Mouse (Mus musculus) monocyte, adult 5-6 weeks (primary cell): Measurements from ENCODE around the gene Gbf1. TPM values are rescaled to one million over a fixed set of nuclear protein-coding genes. Genes with fewer than 3 reads are reported as not detected.
"Not testable (repeated sequence)": the region's sequence is repeated elsewhere in the genome, so short reads cannot be mapped to it uniquely, and the experiment has no call there.

ENCODE experiments used
- ATAC-seq: fragments of 153-309, 156-312 bp; replicated peaks from 2 replicates; pipeline ENCODE4 v1.8.0; 2017; ENCODE audit warnings: mild to moderate bottlenecking; ENCODE audit not compliant: low TSS enrichment, insufficient number of reproducible peaks, severe bottlenecking, poor library complexity, low FRiP score
- total RNA-seq: library from RNA; stranded (forward); fragments of 200-1000, 200-491, 200-594 nt; gene quantifications from 3 replicates; pipeline ENCODE4 v1.2.3, GENCODE M21; 2017

Gene Gbf1
- total RNA-seq, 1 experiment from 2014 or later = 41.0 TPM

DNA sequence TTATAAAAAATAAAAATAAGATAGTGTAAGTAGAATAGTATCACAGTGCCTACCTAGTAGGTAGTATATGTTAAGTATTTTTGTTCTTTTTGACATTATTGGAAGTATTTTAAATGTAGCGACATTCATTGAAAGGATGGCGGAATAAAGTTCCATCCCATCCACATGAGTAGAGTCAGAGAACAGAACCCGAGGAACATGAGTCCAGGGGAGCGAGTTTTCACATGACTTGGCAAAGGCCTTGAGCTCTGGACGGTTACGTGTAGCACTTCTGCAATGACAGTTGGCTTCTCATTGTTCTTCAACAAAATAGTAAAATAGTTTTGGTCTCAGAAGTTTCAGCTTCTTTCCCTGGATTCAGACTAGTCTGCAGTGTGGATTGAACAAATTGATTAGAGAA, 51.9 kb downstream of the Gbf1 start:
- no peak for ATAC-seq

- no peak for ATAC-seq
These were observed 53.4 kb downstream of the Gbf1 start for GRCm38 (mm10) chr19:46205680-46206079.

DNA sequence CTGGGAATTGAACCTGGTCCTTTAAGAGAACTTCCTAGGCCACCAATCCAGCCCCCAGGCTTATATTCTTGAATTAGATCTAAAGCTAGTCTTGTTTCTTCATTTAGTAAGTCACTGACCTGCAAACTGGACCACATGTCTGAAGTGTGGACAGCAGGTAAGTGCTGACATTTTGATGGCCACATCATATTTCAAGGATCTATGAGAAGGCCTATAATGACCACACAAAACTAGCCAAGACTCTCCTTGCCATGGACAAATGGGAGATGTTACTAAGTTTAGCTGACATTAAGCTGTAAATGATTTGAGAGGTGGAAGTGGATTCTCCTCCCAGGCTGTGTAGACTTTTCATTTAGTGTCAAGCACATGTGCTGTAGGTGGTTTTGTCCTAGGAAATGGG, 58.6 kb downstream of the Gbf1 start:
- ATAC-seq = no peak

GRCm38 (mm10) chr19:46214541-46214940, 62.2 kb downstream of the Gbf1 start:
- no peak for ATAC-seq

DNA sequence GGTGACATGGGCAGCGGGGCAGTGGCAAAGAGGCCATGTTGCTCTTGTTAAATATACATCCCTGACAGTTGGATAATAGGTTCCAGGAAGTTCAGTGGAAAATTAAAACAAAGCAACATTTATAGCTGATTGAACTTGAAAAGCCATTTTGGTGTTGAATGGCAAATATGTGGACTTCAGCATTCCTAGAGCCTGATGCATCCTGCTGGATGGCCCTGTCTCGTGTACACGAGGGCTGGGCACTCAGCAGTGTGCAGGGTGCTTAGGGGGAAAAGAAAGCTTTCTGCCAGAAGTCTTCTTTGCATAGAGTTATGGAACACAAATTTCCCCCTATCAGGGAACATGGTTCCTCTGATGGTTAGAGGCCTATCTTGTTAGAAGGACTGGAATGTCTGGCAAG, 63.1 kb downstream of the Gbf1 start:
- no peak for ATAC-seq

GRCm38 (mm10) chr19:46216716-46217115, 64.4 kb downstream of the Gbf1 start:
- ATAC-seq = no peak

DNA sequence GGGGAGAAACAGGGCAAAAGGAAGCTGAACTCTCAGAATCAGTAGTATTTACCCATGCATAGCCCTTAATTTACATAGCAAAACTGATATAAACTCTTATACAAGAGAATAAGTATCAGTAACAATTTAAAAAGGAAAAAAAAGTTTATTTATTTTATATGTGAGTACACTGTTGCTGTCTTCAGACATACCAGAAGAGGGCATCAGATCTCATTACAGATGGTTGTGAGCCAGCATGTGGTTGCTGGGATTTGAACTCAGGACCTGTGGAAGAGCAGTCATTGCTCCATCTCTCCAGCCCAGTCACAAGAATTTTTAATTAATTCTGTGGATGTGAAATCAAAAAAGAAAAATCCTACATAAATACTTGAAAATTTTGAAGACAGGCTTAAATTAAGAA, 65.0 kb downstream of the Gbf1 start:
- not testable (repeated sequence) for ATAC-seq

DNA sequence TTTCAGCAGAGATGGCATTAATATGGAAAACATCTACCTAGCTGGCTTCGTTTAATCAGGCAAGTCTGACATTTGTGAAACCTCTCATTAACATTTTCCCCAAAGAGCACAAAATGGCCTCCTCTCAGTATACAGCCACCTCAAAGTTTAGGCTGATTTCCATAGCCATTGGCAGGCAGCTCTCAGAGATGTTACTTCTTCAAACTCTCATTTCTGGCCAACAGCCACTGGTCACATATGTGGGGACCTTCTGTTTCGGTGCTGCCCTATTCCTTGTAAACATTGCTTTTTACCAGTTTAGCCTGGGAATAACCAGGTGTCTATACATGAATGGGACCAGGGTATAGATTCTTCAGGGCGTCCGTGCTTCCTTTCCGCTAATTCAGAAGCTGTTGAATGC, 67.8 kb downstream of the Gbf1 start:
- no peak for ATAC-seq

- ATAC-seq = no peak
These were observed 70.8 kb downstream of the Gbf1 start for GRCm38 (mm10) chr19:46223118-46223517.

DNA sequence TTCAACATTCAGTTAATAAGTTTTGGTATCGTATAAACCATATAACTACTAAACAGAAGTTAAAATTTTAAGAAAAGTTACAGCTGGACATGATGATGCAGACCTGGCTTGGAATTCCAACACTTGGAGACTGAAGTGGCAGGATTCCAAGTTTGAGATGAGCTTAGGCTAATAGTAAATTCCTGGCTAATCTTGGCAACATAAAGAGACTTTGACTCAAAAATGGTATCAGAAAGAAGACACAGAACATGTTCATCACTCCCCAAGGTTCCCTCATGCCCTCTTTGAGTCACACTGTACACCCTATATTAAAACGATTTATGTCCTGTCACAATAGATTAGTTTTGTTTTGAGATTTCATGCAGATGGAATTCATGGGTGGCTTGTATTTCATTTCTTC, 72.6 kb downstream of the Gbf1 start:
- no peak for ATAC-seq

DNA sequence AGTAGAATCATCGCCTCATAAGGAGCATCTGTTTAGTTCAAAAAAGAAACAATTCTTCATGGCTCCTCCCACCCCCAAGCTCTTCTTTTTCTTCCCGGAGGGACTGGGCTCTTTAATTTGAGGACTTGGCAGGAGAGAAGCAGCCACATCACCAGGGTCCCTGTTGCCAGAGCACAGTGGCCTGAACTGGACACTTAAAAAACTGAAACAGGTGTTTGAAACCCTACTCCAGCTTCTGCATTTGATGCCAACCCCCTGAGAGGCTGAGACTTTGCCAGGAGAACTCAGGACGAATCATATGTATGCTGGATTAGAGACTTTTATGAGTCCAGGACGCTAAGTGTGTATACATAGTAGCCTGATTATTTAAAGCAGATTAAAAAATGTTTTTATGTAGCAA, 73.2 kb downstream of the Gbf1 start:
- ATAC-seq = no peak

- ATAC-seq = no peak
These were observed 74.0 kb downstream of the Gbf1 start for GRCm38 (mm10) chr19:46226295-46226694.

GRCm38 (mm10) chr19:46227300-46227699, 75.0 kb downstream of the Gbf1 start:
- no peak for ATAC-seq

DNA sequence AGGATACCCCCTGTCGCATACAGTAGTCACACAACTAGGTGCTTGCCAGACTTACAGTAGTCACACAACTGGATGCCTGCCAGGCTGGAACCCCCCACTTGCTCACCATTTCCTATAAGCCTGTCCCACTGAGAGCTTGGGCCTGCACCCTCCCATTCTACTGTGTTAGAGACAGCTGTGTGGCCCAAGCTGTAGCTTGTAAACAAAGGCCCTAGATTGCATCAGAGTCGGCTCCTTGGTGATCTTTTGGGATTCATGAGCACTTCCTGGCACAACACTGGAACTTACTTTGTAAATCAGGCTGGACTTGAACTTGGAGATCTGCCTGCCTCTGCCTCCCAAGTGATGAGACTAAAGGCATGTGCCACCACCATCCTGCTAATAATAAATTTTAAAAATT, 82.1 kb downstream of the Gbf1 start:
- ATAC-seq = no peak

GRCm38 (mm10) chr19:46236658-46237057, 84.3 kb downstream of the Gbf1 start:
- no peak for ATAC-seq

- ATAC-seq = no peak
These were observed 87.9 kb downstream of the Gbf1 start for GRCm38 (mm10) chr19:46240246-46240645.

DNA sequence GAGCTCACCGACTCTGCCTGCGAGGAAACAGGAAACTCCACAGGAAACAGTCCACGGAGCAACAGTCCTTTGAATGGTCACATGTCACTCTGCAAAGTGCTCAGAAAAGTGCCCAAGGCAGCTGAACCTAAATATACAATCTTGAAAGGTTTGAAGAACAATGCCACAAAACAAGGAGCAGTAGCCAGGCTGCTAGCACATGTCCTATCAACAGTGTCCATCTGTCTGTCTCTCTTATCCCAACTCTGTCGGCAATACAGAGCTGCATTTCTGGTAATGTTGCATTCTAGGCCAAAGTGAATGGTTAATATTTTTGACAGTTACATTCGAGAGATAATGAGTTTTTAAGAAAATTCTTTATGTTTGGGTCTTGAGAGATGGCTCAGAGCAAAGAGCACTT, 90.1 kb downstream of the Gbf1 start:
- ATAC-seq = no peak

DNA sequence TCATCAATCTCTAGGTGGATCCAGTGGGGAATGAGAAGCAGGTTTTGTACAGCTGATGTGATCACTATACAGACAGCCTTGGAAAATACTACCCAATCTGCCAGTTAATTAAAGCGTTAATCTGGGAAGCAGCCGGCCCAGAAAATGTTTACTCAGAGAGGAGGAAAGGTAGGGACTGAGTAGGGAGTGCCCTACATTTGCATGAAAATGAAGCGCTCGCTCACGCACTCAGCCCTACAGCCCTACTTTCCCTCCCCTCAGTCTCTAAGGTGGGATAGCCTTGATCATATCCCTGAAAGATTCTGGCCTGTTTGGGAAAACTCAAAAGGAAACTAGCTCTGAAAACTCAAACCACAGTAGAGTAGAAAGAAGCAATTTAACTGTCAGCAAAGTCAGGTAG, 92.3 kb downstream of the Gbf1 start:
- no peak for ATAC-seq

DNA sequence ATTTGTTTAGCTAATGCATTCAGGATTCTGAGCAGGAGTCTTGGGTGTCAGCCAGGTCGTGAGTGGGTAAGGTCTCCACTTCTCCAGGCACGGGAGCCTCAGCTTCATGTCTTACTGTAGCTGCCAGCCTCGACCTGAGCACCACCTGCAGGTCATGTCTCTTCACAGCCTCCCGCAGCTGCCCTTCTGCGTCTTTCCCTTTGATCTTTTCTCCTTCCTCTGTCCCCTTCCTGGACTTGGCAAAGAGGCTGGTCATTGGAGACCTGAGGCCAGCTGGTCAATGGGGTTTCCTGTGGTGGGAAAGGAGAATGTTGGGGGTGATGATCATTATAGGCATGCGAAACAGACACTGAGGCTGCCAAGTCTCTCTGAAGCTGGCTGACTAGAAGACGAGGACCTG, 96.7 kb downstream of the Gbf1 start:
- no peak for ATAC-seq

- 0 out of 2 replicates have a peak, but pooled peaks have one; percentile 40 for ATAC-seq
These were observed 101.9 kb downstream of the Gbf1 start for GRCm38 (mm10) chr19:46254163-46254752.

DNA sequence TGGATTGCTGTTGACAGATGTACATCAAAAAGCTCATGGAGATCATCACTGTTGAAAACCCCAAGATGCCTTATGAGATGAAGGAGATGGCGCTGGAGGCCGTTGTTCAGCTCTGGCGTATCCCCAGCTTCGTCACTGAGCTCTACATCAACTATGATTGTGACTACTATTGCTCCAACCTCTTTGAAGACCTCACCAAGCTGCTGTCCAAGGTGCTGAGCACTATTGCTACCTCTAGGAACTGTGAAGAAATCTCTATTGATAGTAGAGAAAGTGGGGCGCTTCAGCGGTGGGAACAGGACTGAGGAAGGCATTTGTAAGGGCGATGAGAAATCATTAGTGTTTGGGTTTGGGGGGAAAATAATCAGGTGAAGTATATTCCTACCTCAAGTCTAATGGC, 112.5 kb downstream of the Gbf1 start:
- no peak for ATAC-seq
